Mouse (Mus musculus) adrenal gland, postnatal 25 days (tissue): ENCODE measurements around the gene Aim2. TPM values are rescaled to one million over a fixed set of nuclear protein-coding genes. Genes with fewer than 3 reads are reported as not detected.
A peak's percentile ranks its signal among the peaks of the same experiment; 100 is the strongest.

Experiments used
- DNase-seq: peaks from one replicate; pipeline ENCODE4 v3.0.0; 2021; ENCODE audit warnings: mixed read lengths
- total RNA-seq: library from RNA; stranded (reverse); gene quantifications from 2 replicates; pipeline ENCODE4 v1.2.3, GENCODE M21; 2021

The Aim2 gene
- total RNA-seq, 1 experiment from 2014 or later = 0.97 TPM

DNA sequence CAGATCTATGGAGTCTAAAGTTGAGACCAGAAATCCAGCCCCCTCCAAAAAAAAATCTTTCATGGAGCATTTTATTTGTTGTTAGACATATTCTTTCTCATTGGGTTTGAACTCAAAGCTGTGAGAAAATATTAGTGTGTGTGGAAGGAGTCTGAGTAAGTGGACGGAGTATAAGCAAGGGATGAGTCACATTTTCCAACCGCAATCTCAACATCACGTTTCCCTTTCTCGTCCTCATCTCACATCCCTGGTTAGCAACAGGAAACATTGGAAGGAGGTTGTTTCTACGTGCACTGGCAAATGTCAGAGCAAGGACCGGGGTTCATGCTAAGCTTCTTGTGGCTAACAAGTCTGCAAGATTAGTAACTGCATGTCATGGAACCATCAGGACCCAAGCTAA lies 41.1 kb downstream of the Aim2 start:
- DNase-seq = no peak

GRCm38 (mm10) chr1:173398323-173398970 lies 47.8 kb downstream of the Aim2 start:
- DNase-seq = peak; percentile 73

DNA sequence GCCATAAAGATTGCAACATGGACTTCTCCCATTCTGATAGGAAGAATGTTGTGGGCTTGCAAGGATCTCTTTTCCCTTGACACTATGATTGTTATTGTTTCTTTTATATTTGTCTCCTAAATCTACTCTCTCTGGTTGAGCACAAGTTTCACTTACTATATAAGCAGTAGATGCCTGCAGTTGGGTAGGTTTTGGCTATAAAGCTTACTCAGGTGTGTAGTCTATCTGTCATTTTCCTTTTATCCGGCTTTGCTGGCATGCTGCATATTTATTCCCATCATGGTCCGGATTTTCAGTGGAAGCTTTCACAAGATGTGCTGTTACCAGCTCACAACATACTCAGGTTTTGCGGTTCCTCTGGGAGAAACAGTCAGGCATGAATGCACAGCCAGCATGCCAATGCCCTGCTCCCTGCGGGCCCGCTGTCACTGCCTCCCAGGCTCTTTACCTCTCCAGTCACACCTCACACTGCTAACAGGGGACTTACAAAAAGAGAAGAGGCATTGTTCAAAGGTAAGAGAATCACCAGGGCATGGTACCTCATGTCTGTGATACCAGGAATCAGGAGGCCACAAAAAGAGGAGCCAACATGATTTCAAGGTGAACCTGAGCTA lies 54.1 kb downstream of the Aim2 start:
- DNase-seq = no peak

- no peak for DNase-seq
These were observed 58.4 kb downstream of the Aim2 start for GRCm38 (mm10) chr1:173409066-173409465.

- no peak for DNase-seq
These were observed 61.2 kb downstream of the Aim2 start for GRCm38 (mm10) chr1:173411863-173412262.

DNA sequence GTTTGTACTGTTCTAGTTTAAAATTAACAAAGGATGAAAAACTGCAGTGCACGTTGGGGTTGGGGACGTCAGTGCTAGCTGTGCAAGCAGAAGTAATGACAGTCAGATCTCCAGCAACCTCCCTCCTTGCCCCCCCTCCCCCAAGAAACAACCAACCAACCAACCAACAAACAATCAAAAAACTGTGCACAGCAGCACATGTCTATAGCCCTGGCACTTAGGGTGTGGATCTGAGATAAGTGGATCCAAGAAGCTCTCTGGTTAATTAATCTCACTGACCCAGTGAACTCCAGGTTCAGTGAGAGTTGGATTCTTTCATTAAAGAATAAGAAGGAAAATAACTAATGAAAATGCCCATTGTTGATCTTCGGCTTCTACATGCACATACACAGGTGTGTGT lies 64.0 kb downstream of the Aim2 start:
- DNase-seq = no peak

DNA sequence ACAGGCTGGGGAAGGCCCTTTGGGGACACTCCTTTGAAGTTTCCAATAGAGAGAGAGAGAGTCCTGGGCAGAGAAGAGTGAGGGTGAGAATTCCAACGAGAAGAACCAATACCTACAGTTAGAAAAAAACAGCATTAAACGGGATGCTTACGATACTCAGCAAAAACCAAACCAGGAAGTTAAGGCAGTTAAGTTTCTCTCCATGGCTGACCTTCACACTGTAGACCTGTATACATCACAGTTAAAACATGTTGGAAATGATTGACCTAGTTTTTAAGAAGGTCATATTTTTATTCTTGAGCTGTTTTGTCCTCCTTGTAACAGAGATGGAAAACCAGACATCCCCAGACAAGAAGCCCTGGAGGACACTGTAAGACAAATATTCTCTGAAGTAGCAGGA lies 67.8 kb downstream of the Aim2 start:
- DNase-seq = no peak

- no peak for DNase-seq
These were observed 68.4 kb downstream of the Aim2 start for GRCm38 (mm10) chr1:173418936-173419621.

DNA sequence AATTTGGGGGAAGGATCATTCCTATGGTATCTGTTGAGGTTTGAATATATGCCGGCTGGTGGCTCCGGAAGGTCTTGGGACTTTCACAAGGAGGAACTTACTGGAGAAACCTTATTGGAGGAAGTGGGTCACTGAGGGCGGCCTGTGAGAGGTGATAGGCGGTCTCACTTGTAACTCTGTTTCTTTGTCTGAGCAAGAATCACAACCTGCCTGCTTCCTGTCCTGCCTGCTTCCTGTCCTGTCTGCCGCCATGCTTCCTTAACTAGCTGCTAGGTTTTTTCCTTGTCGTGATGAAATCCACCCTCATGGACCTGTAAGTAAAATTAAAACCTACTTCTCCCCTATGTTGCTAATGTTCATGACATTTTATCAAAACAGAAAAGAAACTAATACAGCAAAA lies 69.7 kb downstream of the Aim2 start:
- no peak for DNase-seq

- DNase-seq = no peak
These were observed 75.7 kb downstream of the Aim2 start for GRCm38 (mm10) chr1:173426345-173426744.

DNA sequence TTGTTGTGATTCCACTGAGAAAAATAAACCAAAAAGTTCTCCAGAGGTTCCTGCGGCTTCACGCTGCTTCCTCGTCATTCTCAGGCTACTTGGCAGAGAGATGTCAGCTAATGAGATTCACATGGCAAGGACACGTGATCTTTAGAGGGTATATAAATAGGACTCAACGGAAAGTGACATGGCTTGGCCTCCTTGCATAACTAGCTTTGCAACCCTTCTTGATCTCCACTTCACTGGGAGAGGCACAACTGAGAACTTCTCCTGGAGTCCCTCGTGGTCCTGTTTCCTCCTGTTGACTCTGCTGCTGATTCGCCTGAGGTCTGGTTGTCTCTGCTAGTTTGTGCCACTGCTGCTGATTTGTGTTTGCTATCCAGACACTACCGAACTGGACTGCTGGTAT lies 76.7 kb downstream of the Aim2 start:
- no peak for DNase-seq

DNA sequence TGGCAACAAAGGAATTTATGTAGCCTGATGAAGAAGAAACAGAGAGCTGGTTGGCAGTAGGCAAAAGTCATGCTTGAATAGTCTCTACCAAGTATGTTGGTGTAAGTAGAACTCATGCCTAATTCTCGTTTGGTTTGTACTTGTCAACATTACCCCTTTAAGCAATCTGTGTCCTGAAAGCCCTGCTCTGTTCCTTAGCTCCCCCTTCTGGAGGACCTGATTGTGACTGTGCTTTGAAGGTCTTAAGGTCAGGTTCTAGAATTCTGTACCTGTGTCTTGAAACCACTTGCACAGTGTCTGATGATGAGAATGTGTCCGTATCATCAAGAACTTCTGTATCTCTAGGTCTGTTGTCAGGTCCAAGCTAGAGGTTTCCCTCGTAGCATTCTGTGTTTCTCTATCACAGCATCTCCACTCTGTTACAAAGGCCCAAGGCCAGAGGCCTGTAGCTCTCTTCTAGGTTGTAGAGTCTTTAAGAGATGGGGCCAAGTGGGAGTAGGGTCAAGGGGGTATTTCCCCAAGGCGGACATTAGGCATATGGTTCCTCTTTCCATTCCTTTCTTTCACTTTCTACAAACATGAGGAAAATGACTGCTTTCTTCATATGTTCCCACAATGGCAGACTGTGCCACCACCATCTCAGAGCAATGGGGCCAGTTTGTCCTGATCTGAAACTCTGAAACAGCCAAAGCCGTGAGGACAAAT lies 79.5 kb downstream of the Aim2 start:
- no peak for DNase-seq

- DNase-seq = no peak
These were observed 81.7 kb downstream of the Aim2 start for GRCm38 (mm10) chr1:173432411-173432810.

- DNase-seq = no peak
These were observed 86.7 kb downstream of the Aim2 start for GRCm38 (mm10) chr1:173437161-173437953.

GRCm38 (mm10) chr1:173440681-173441080 lies 90.0 kb downstream of the Aim2 start:
- DNase-seq = no peak

DNA sequence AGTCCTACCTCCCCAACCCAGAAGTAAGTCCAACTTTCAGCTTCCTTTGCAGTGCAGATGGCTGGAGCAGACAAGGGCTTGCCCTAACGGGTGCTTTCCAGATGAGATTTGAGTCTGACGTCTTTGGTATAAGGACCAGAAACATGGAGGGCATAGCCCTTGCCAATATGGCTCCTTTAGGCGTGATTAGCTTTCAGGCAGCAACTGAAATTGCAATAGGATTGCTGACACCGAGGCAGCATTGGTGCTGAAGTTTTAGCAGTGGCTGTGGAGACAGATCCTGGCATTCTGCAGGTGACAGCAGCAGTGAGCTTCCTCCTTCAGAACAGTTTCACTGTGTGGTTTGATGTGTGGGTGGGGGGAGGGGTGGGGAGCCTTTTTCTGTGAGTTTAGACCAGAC lies 90.5 kb downstream of the Aim2 start:
- DNase-seq = no peak

DNA sequence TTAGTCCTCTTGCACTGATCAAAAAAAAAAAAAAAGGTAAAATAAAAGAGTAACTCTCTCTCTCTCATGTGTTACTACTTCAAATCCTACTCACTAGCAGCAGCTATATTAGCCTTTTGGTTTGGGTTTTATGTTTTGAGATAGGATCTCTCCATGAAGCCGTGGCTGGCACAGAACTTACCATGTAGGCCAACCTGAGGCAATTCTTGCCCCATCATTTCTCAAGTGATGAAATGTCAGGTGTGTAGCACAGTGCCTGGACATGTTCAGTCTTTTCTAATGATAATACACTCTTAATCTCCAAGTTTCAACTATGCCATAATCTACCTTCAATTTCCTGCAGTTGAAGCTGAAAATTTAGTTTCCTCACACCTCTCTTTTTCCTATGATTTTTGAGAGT lies 92.4 kb downstream of the Aim2 start:
- DNase-seq = no peak

GRCm38 (mm10) chr1:173447067-173447466 lies 96.4 kb downstream of the Aim2 start:
- DNase-seq = no peak

- no peak for DNase-seq
These were observed 99.9 kb downstream of the Aim2 start for GRCm38 (mm10) chr1:173450621-173451020.

DNA sequence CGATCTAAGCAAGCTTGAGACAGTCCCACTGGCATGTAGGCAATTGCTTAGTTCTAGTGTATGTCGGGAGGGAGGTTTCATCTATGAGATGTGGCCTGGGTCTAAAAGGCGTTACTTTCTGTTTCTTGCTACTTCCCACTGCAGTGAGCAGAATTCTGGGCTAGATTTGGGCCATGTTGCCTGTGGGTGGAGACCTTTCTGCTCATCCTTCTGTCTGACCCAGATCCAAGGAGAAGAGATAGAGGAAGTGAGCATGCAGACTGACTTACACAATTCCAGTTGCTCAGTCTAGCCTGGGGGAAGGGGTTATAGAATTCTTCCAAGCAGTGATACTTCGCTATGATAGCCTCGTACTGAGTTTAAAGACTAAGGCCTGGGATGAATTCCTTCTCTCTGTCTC lies 101.0 kb downstream of the Aim2 start:
- no peak for DNase-seq

DNA sequence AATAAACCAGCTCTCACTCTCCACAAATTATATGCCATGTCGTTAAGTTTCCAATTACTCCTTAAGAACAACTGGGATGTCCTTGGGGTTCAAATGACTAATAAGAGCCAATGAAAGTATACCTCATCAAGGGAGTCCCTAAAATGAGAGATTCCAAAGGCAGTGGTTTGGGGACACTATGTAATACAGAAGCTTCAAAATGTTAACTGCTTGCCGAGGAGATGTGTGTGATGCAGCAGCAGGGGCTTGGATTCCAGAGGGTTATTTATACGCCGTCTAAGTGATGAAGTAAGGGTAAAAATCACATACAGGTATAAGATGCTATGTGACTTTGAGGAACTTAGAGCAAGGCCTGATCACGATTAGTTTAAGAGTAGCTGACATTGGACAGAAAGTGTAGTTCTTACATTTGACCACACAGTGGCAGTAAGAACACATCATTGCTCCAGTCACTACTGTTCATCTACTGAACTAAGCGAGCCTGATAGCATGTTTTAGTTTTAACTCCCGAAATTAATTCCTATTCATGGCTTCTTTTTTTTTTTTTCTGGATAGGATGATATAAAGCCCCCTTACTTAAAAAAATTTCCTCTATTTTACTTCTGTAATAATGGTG lies 105.6 kb downstream of the Aim2 start:
- no peak for DNase-seq

DNA sequence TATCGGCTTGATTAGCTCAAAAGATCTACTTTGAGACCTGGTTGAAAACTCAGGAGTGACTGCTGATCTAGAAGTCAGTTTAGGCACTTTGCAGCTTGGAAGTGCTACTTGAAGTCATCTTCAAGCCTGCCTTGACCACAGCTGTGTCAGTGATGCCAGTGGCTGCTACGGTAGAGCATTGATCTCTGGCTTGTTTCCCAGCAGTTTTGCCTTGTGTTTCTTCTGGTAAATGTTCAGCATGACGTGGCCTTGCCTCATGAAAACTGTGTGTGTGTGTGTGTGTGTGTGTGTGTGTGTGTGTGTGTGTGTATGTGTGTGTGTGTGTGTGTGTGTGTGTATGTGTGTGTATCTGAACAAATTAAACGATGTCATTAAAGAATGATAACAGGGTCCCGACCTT lies 106.1 kb downstream of the Aim2 start:
- no peak for DNase-seq
